Mouse (Mus musculus): ENCODE measurements around the gene Nckap5. TPM values are rescaled to one million over a fixed set of nuclear protein-coding genes. Genes with fewer than 3 reads are reported as not detected.
A peak's percentile ranks its signal among the peaks of the same experiment; 100 is the strongest.

Nckap5 gene
- polyA plus RNA-seq, 1 experiment from 2014 or later: 6.2 TPM

DNA sequence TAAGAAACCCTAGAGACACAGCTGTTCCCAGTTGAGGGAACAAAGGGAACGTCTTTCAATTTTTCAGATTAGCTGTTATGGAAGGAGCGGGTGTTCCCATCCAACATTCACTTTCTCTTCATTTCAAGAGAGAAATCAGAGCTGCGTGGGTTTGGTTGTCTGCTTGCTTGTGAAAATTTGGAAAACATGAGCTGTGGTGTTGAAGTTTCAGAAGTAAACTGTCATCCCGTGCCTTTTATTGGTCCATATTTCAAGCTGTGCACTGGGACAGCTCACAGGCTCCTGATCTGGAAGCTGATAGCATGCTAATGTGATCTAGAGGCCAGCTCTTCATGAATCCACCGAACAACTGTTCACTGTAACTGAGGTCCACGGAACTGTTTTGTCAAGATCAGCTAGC is 881.5 kb downstream of the Nckap5 start:
- Histone ChIP-seq H3K27ac (replicated peaks; ENCODE audit: low read depth, low read length) (no peak overlapping the region), H3K4me2 (ENCODE audit: low read depth, low read length) (no peak overlapping the region), H3K36me3 (ENCODE audit: control insufficient read depth, insufficient read depth, low read length) (no peaks in the 10 kb centered on the region), H3K9me3 (ENCODE audit: control insufficient read depth, low read length) (no peaks in the 10 kb centered on the region), H3K4me1 (ENCODE audit: control insufficient read depth, insufficient read depth, low read length) (no peaks in the 10 kb centered on the region), H3K27me3 (replicated peaks; ENCODE audit: control insufficient read depth, insufficient read depth, low read length) (no peaks in the 10 kb centered on the region), H3K9ac (ENCODE audit: low read depth, low read length) (no peak overlapping the region), H3K4me3 (ENCODE audit: low read depth, low read length) (no peak overlapping the region)
- ATAC-seq (ENCODE audit: low read depth): no peak
- peak; percentile 14 for DNase-seq (ENCODE audit: low spot score)
- 53% methylated on average over 6 of the region's 6 CpGs for WGBS

- no peak overlapping the region for H3K9ac ChIP-seq (ENCODE audit: low read depth, low read length)
- DNase-seq (ENCODE audit: low spot score): peak; percentile 53
- H3K4me3 ChIP-seq (ENCODE audit: low read depth, low read length): no peak overlapping the region
- no peaks in the 10 kb centered on the region for H3K27me3 ChIP-seq (replicated peaks; ENCODE audit: control insufficient read depth, insufficient read depth, low read length)
- H3K36me3 ChIP-seq (ENCODE audit: control insufficient read depth, insufficient read depth, low read length): no peaks in the 10 kb centered on the region
- H3K27ac ChIP-seq (replicated peaks; ENCODE audit: low read depth, low read length): no peak overlapping the region
- H3K4me1 ChIP-seq (ENCODE audit: control insufficient read depth, insufficient read depth, low read length): no peaks in the 10 kb centered on the region
- WGBS: 62% methylated on average over 9 of the region's 9 CpGs
- H3K9me3 ChIP-seq (ENCODE audit: control insufficient read depth, low read length): no peaks in the 10 kb centered on the region
- no peak overlapping the region for H3K4me2 ChIP-seq (ENCODE audit: low read depth, low read length)
- ATAC-seq (ENCODE audit: low read depth): no peak; the same call in 1 of the 2 replicates
These were observed 885.5 kb downstream of the Nckap5 start for GRCm38 (mm10) chr1:125945136-125945535.

GRCm38 (mm10) chr1:125943305-125943704 is 887.3 kb downstream of the Nckap5 start:
- ATAC-seq (ENCODE audit: low read depth) (no peak), DNase-seq (ENCODE audit: low spot score) (no peak)
- Histone ChIP-seq H3K9me3 (ENCODE audit: control insufficient read depth, low read length) (no peaks in the 10 kb centered on the region), H3K9ac (ENCODE audit: low read depth, low read length) (no peak overlapping the region), H3K4me2 (ENCODE audit: low read depth, low read length) (no peak overlapping the region), H3K4me3 (ENCODE audit: low read depth, low read length) (no peak overlapping the region), H3K27ac (replicated peaks; ENCODE audit: low read depth, low read length) (no peak overlapping the region), H3K27me3 (replicated peaks; ENCODE audit: control insufficient read depth, insufficient read depth, low read length) (no peaks in the 10 kb centered on the region), H3K36me3 (ENCODE audit: control insufficient read depth, insufficient read depth, low read length) (no peaks in the 10 kb centered on the region), H3K4me1 (ENCODE audit: control insufficient read depth, insufficient read depth, low read length) (no peaks in the 10 kb centered on the region)
- WGBS: 78% methylated on average over 1 of the region's 1 CpGs

DNA sequence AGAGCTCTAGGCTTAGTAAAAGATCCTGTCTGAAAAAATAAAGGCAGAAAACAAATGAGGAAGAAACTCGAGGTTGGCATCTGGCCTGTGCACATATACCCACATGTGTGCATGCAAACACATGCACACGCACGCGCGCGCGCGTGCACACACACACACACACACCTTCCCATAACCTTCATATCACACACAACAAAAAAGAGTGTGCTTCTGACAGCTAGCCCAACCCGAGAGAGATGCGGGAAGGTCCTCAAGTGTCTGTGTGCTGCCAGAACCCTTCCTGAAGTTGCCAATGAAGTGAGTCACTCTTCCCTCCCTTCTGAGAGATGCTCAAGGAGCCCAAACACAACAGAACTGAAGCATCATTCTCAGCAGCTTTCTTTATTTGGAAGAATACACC is 905.1 kb downstream of the Nckap5 start:
- no peaks in the 10 kb centered on the region for H3K4me1 ChIP-seq (ENCODE audit: control insufficient read depth, insufficient read depth, low read length)

DNA sequence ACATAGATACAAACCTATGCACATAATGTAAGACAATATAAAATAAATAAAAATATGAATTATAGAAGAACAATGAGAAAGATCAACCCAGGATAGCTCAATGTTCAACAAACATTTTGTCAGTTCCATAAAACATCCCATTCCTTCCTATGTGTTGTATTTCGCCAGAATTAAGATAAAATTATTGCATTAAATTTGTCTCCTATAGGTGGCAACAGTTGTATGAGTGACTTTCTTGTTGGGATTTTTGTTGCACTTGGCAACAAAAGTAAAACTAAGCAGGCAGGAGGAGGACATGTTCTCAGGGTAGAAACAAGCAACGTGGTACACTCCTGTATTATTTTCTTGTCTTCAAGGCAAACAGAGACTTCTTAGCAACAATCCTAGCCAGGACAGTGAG is 907.5 kb downstream of the Nckap5 start:
- Histone ChIP-seq H3K27ac (replicated peaks; ENCODE audit: low read depth, low read length) (no peak overlapping the region), H3K4me1 (ENCODE audit: control insufficient read depth, insufficient read depth, low read length) (no peaks in the 10 kb centered on the region), H3K4me3 (ENCODE audit: low read depth, low read length) (no peak overlapping the region), H3K4me2 (ENCODE audit: low read depth, low read length) (no peak overlapping the region), H3K36me3 (ENCODE audit: control insufficient read depth, insufficient read depth, low read length) (no peaks in the 10 kb centered on the region), H3K9me3 (ENCODE audit: control insufficient read depth, low read length) (peaks cover 13% of the 10 kb centered on the region; the same call in 1 of the 2 replicates), H3K27me3 (replicated peaks; ENCODE audit: control insufficient read depth, insufficient read depth, low read length) (no peaks in the 10 kb centered on the region), H3K9ac (ENCODE audit: low read depth, low read length) (no peak overlapping the region)
- ATAC-seq (ENCODE audit: low read depth): no peak
- 68% methylated on average over 2 of the region's 2 CpGs for WGBS
- no peak for DNase-seq (ENCODE audit: low spot score)

More for the DNA sequence above, 905.1 kb downstream of the Nckap5 start:
- DNase-seq (ENCODE audit: low spot score) (no peak), ATAC-seq (ENCODE audit: low read depth) (no peak)
- Histone ChIP-seq H3K27me3 (replicated peaks; ENCODE audit: control insufficient read depth, insufficient read depth, low read length) (no peaks in the 10 kb centered on the region), H3K4me3 (ENCODE audit: low read depth, low read length) (no peak overlapping the region), H3K9ac (ENCODE audit: low read depth, low read length) (no peak overlapping the region), H3K27ac (replicated peaks; ENCODE audit: low read depth, low read length) (no peak overlapping the region), H3K36me3 (ENCODE audit: control insufficient read depth, insufficient read depth, low read length) (no peaks in the 10 kb centered on the region), H3K4me2 (ENCODE audit: low read depth, low read length) (no peak overlapping the region), H3K9me3 (ENCODE audit: control insufficient read depth, low read length) (no peaks in the 10 kb centered on the region)
- 93% methylated on average over 10 of the region's 10 CpGs for WGBS

DNA sequence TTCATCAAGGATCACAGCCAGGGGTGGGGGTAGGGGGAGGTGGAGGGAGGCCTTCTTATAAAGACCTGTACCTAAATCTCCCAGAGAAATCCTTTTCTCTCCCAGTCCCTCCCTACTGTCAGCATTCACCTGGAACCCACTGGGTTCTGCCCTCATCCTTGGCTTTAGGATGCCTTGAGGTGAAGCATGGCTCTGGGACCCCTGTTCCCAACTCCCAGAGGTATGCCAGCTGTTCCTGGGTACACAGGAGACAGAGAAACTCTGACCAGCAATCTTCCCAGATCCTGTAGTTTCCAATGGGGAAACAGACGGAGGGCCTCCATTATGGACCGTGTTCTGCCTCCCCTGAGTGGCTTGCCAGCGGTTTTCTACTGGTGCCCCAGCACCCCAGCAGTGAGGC is 909.9 kb downstream of the Nckap5 start:
- ATAC-seq (ENCODE audit: low read depth): no peak
- H3K27ac ChIP-seq (replicated peaks; ENCODE audit: low read depth, low read length): no peak overlapping the region
- H3K9me3 ChIP-seq (ENCODE audit: control insufficient read depth, low read length): peaks cover 13% of the 10 kb centered on the region; the same call in 1 of the 2 replicates
- DNase-seq (ENCODE audit: low spot score): no peak
- peaks cover under 1% of the 10 kb centered on the region; the same call in 1 of the 2 replicates for H3K27me3 ChIP-seq (replicated peaks; ENCODE audit: control insufficient read depth, insufficient read depth, low read length)
- H3K9ac ChIP-seq (ENCODE audit: low read depth, low read length): no peak overlapping the region
- no peaks in the 10 kb centered on the region for H3K4me1 ChIP-seq (ENCODE audit: control insufficient read depth, insufficient read depth, low read length)
- 91% methylated on average over 3 of the region's 3 CpGs for WGBS
- H3K36me3 ChIP-seq (ENCODE audit: control insufficient read depth, insufficient read depth, low read length): no peaks in the 10 kb centered on the region
- H3K4me3 ChIP-seq (ENCODE audit: low read depth, low read length): no peak overlapping the region
- H3K4me2 ChIP-seq (ENCODE audit: low read depth, low read length): no peak overlapping the region

DNA sequence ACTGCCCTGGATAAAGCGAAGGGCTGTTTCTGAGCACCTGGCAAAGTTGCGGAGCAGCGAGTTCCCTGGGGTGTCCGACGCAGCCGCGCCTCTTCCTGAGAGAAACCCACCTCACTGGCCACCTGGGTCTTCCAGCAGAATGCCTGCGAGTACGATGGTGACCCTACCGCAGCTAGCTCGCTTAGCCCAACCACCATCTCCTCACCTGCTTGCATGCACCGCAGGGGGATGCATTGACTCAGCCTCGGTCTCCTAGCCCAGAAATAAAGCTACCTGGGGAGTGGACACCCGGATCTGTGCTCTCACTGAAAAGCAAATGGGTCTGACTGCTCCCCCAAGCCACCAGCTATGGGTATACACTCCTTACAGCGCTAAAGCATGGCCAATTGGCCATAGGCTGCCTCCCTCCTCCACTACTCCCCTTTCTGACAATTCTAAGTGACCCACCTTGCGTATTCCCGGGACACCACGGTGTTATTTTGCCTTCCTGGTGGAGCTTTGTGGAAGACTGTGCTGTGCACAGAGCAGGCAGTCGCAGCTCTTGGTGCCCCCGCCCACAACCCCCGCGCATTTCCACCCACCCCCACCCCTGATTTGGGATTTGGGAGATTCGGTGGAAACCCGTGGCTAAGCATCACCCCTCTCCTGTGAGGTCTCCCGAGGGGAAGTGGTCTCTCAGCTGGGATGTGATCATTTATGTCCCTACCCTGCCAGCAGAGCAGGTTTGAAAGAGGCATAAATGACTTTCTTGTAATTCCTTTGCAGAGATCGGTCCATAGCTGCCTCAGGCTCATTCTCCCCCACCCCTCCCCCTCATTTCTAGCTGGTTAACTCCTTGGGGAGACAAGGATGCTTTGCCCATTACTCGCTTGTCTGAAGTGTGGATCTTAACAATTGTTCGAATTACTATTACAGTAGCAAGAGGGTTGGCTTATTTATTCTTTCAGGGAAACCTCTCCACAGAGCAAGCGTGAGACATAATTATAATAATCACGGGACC is 917.7 kb downstream of the Nckap5 start, which contains the start of gene Lypd1:
Gene Lypd1, minus strand, starts transcription at position 501 of the 1,000 bp plus-strand sequence.
- peaks cover 21% of the 10 kb centered on the region for H3K4me1 ChIP-seq (ENCODE audit: control insufficient read depth, insufficient read depth, low read length)
- no peaks in the 10 kb centered on the region for H3K9me3 ChIP-seq (ENCODE audit: control insufficient read depth, low read length)
- peak within 1 kb of the TSS; percentile 60 for H3K9ac ChIP-seq (ENCODE audit: low read depth, low read length)
- H3K27ac ChIP-seq (replicated peaks; ENCODE audit: low read depth, low read length): no peak within 1 kb of the TSS
- ATAC-seq (ENCODE audit: low read depth) (no peak), DNase-seq (ENCODE audit: low spot score) (no peak)
- peaks cover 50% of the 10 kb centered on the region for H3K27me3 ChIP-seq (replicated peaks; ENCODE audit: control insufficient read depth, insufficient read depth, low read length)
- peak within 1 kb of the TSS; percentile 54 for H3K4me3 ChIP-seq (ENCODE audit: low read depth, low read length)
- peak within 1 kb of the TSS; percentile 97 for H3K4me2 ChIP-seq (ENCODE audit: low read depth, low read length)
- WGBS: 4% methylated on average over 29 of the region's 30 CpGs
- H3K36me3 ChIP-seq (ENCODE audit: control insufficient read depth, insufficient read depth, low read length): no peaks in the 10 kb centered on the region

GRCm38 (mm10) chr1:125911901-125912445 is 918.6 kb downstream of the Nckap5 start:
- peak overlapping the region; percentile 54 for H3K4me3 ChIP-seq (ENCODE audit: low read depth, low read length)
- peak overlapping the region; percentile 60 for H3K9ac ChIP-seq (ENCODE audit: low read depth, low read length)
- ATAC-seq (ENCODE audit: low read depth) (peak; percentile 48), DNase-seq (ENCODE audit: low spot score) (peak; percentile 46)
- H3K36me3 ChIP-seq (ENCODE audit: control insufficient read depth, insufficient read depth, low read length): no peaks in the 10 kb centered on the region
- H3K27ac ChIP-seq (replicated peaks; ENCODE audit: low read depth, low read length): no peak overlapping the region
- H3K27me3 ChIP-seq (replicated peaks; ENCODE audit: control insufficient read depth, insufficient read depth, low read length): peaks cover 50% of the 10 kb centered on the region
- H3K4me2 ChIP-seq (ENCODE audit: low read depth, low read length): peak overlapping the region; percentile 97
- WGBS: under 1% methylated on average over 30 of the region's 43 CpGs
- no peaks in the 10 kb centered on the region for H3K9me3 ChIP-seq (ENCODE audit: control insufficient read depth, low read length)
- H3K4me1 ChIP-seq (ENCODE audit: control insufficient read depth, insufficient read depth, low read length): peaks cover 21% of the 10 kb centered on the region
